Mouse (Mus musculus) testis, postnatal 10 days (tissue): ENCODE data around the gene Ssc5d.

ENCODE experiments used
- DNase-seq: peaks from one replicate; pipeline ENCODE4 v3.0.0; 2021; ENCODE audit warnings: low spot score

The Ssc5d gene

DNA sequence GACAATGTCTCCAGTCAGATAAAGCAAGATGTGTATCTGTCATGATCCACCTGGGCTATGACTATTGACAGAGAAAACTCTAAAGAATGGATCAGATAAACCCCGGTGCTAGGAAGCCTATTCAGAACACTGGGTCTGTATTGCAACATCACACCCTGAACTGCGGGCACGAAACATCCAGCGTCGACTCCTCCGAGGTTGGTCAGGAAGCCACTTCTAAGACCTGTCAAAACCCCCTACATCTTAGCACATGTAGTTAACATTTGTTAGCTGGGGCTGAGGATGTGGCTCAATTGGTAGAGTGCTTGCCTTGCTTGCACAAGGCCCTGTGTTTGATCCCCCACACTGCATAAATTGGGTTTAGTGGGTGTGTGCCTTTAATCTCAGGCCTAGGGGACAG is 22.8 kb downstream of the Ssc5d start:
- DNase-seq, result no peak

DNA sequence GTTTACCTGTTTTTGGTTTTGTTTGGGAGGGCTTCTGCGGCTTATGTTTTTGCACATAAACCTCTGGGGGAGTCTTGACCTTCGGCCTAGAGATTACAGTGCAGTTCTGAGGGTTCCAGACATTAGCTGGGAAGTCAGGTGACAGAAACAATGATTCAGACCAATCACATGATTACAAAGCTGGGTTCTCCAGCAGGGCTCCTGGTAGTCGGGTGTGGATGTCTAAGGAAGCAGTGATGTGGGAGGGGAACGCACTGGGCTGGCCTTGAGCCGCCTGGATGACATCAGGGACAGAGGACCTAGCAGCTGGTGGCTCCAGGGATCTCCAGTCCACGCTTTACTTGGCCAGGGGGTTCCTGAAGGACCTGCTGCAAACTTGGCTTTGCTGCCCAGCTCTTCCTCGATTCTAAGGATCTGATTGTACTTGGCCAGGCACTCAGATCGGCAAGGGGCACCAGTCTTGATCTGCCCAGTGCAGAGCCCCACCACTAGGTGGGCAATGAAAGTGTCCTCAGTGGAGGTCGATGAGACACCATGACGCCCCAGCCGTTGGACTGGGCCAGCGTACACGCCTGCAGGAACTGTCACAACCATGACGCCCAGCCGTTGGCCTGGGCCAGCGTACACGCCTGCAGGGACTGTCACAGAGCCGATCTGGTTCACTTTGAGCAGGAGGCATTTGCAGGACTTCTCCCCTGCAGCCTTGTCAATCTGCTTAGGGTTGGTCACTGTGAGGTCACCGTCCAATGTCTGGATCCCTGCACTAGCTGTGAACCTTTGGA is 25.2 kb downstream of the Ssc5d start:
- DNase-seq, result no peak

DNA sequence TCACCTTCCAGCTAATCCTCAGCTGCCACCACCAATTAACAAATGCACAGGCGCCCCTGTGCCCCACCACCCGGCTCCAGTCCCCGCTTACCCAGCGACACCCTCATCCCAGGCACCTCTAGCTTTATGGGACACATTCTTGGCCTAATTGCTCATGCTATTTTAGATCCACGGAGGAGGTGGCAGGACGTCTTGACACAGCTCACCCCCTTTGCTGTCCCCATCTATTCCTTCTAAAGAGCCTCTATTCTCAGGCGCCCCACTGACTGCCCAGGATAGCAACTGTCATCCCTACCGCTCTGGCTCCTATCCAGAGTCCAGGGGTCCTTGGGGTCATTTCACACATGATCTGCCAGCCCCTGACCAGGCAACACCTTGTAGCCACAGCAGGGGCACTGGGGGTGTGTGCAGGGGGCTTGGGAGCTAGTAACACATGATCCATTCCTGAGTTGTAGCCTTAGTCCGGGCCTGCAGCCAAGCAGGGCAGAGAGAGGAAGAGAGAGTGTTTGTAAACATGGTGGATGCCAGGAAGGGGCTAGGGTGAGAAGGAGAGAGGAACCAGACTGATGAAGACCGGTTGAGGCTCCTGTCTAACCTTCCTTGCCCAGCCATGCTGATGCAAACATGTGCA is 28.3 kb downstream of the Ssc5d start:
- no peak for DNase-seq

DNA sequence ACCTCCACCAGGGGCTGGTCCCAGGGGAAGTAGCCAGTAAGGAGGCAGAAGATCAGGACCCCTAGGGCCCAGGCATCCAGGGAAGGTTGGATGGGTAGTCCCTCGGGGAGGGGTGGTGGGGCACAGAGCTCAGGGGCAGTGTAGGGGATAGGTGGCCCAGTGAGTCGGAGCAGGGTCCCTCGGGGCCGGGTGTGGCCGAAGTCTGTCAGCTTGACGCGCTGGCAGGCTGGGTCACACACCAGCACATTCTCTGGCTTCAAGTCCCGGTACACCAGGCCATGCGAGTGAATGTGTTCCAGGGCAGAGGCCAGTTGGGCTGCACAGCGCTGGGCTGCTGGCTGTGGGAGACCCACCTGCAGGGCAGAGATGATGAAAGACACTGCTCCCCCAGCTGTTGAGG is 31.8 kb downstream of the Ssc5d start:
- no peak for DNase-seq

DNA sequence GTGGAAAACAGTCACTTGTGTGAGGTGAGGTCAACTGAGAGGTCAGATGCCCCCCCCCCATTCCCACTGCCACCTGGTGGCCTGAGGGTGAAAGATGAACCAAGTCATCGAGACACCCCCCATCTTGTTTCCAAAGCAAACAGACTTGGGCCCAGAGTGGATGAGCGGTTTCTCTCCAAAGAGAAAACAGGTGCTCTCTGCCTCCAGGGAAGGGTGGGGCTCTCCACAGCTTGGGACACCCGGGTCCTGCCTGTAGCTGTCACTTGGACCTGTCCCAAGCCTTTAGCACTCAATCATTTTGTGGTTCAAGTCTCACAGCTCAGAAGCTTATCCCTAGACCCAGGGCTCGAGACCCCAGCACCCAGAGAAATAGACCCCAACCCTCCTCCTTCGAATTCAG is 37.9 kb downstream of the Ssc5d start:
- DNase-seq, result no peak

DNA sequence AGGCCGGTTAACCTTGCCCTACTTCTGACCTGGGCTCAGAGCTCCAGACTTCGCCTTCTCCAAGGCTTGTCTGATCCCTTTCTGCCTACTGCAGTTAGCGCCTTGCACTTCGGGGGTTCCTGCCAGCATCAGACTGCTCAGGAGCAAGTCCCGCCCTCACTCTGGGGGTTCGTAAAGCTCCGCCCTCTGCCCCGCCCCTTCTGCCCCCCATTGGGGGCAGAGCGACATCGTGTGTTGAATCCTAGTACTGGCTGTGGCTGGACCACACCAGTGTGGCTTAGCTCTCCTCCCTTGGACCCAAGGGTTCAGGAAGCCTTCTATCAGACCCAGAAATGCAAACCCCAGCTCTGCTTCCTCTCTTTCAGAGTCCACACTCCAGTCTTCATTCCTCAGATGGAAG is 38.7 kb downstream of the Ssc5d start, which contains the start of gene Sbk2:
Gene Sbk2, minus strand, starts transcription at position 135 of the 400 bp plus-strand sequence.
- DNase-seq, result peak; percentile 95

DNA sequence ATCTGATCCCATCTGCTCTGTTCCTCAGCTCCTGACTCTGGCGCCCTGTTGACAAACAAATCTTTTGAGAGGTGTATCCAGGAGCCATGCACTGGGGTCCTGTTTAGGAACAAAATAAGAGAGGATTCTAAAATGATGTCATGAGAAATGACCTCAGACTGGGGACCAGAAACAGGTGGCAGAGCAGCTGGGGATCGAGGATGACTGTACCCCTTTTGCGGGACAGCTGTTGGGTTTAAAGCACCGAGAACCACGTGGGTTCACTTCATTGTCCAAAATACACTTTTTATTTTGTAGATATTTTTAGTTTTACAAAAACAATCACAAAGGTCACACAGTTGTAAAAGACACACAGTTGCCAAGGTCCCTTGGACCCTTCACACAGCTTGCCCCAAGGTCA is 39.4 kb downstream of the Ssc5d start:
- DNase-seq, result no peak

DNA sequence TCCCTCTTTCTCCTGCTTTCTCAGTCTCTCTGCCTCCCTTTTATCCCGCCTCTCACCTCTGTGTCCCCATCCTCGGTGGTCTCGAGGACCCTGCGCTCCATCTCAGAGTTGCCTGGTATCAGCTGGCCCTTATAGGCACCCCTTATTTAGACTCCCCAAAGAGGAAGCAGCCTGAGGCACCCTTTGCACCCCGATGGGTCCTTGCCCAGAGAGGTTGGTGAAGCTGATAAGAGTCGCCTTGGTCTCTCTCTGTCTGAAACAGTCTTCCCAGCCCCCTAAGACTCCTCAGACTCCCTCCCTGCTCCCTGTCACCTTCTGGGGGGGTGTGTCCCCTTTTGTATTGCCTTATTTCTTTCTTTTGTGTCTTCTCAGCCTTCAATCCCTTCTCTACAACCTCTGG is 45.5 kb downstream of the Ssc5d start, which contains the start of gene Sbk3:
Gene Sbk3, minus strand, starts transcription at position 101 of the 400 bp plus-strand sequence.
- DNase-seq, result no peak

DNA sequence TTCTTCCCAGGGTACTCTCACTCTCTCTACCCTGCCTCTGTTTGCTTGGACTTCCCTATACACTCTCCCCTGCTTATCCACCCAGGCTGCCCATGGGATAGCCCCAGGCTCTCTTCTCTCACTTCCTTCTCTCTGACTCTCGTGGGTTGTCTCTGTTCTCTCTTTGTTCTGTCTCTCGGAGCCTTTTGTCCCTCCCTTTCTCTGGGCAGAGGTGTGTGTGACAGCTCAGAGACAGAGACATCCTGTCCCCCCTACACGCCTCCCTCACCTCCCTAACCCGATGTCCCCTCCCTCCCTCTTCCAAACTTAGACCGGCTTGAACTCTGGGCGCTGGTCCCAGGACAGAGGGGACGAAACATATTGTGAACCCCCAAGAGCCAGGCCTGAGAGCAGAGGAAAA is 46.1 kb downstream of the Ssc5d start:
- DNase-seq, result no peak

DNA sequence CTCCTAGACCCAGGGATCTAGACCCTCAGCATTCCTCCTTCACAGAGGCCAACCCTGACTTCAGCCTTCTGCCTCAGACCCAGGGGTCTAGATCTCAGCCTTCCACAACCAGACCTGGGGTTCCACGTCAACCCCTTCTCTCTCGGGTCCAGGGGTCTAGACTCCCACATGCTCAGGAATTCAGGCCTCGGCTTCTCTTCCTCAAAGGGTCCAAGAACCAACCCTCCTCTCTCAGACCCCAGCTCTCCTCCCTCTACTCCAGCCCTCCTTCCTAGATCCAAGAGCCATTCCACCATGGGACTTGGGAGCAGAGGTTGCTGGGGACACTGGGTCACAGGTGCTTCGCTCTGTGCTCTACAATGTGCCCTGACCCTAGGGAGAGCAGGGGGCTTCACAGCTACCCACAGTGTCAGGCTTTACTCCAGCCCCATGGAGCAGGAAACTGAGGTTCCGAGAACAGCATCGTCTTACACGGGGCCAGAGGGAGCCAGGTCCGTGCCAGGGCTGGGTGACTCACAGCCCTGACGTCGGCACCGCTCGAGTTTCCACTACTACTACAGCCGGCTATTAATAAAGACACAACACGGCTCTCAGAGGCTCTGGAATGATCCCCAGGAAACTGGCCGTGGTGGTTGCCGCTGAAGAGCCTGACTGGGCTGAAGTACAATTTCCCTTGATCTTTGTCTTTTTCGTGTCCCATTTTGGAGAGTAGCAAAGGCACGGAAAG is 46.9 kb downstream of the Ssc5d start:
- no peak for DNase-seq

DNA sequence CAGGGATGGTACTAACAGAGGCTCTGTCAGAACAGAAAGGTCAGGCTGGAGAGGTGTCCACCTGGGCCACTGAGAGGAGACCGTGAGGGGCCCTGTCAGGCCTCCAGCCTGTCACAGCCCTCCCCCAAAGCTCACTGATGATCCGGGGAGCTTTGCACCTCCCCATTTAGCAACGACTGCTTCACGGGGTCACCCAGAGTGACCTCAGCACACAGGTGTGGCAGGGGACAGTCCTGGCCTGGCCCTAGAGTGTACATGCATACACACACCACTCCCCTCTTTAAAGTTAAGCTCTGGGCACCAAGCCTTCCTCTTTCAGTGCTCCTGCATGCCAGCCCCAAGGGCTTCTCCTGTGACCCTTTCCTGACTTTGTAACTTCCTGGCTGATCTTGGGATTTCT is 49.9 kb downstream of the Ssc5d start:
- peak; percentile 37 for DNase-seq

DNA sequence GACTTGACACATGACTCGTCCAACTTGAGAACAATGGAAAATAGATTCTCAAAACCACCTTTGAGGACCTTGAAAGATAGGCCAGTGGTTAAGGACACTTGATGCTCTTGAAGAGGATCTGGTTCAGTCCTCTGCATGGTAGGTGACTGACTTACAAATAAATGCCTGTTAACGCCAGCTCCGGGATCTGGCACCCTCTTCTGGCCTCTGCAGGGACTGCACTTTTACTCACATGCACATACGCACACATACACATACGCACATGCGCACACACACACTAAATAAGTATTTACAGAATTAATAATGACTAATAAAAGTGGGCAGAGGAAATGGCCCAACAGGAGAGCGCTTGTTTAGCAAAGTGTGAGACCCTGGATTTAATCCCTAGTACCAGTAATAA is 51.2 kb downstream of the Ssc5d start:
- peak; percentile 51 for DNase-seq

DNA sequence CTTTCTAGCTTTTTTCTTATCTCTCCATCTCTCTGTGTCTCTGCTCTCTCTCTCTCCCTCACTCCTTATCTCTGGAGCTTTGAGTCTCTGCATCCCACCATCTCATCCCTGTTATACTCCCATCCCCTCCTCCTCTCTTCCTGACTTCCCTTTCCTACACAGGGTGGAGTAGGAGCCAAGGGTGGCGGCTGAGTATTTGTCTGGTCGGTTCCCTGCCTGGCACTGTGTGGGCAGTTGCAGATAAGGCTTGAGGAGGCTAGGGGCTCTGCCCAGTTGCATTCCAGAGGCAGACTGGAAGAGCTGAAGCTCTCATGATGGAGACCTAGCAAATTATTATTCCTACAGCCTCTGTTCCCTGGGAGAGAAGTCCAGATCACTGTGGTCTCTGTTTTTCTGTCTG is 62.7 kb downstream of the Ssc5d start:
- no peak for DNase-seq

DNA sequence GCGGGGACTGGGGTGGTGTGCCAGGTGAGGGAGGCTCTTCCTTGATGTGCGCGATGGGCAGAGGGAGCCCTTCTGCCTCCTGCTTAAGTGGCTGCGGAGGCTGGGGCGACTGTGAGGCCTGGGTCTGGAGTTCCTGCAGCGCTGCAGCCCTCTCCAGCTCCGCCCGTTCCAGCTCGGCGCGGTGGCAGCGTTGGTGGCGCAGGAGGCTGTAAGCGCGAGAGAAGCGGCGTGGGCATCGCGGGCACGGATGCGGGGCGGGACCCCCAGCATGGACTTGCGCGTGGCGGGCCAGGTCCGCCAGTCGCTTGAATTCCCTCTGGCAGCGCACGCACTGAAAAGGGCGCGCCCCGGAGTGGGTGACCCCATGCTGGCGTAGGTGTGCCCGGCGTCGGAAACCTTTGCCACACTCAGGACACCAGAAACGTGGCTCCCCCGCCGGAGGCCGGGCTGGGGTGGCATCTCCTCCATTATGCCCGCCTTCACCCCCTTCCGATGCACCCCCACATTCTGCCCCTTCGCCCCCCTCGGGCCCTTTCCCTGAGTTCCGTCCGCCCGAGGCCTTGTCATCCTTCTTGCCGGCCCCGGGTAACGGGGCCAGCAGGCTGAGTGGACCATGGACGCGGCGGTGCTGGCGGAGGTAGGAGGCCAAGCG is 67.9 kb downstream of the Ssc5d start:
- no peak for DNase-seq

DNA sequence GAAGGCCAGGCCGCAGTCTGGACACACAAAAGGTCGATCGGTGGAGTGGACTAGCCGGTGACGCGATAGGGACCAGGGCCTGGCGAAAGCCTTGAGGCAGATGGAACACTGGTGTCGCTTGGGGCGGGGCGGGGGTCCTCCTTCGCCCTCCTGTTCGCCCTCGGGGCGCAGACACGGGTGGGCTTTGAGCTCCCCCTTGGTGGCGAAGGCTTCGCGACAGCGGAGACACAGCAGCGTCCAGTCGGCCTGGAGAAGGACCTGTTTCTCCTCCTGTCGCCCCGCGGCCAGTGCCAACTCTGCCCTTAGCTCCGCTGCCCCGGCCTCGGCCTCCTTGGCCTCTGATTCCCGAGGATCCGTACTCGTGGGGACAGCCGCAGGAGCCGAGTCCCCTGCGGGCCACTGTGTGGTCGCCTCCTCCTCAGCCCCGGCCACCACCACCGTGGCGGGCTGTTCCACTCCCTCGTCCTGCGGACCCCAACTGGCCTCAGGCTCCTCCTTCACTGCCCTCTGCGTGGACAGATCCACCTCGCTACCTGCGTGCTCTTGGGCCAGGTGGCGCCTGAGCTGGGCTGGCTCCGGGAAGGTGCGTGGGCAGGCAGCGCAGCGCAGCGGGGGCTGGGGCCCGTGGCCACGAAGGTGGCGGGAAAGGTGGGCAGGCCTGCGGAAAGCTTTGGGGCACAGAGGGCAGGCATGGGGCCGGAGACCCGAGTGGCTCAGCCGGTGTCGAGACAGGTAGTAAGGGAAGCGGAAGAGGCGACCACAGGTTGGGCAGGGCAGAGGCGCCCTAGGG is 68.6 kb downstream of the Ssc5d start:
- no peak for DNase-seq
